Comparison of ENCODE assay signal across 7 mouse cellular contexts in the genomic region with DNA sequence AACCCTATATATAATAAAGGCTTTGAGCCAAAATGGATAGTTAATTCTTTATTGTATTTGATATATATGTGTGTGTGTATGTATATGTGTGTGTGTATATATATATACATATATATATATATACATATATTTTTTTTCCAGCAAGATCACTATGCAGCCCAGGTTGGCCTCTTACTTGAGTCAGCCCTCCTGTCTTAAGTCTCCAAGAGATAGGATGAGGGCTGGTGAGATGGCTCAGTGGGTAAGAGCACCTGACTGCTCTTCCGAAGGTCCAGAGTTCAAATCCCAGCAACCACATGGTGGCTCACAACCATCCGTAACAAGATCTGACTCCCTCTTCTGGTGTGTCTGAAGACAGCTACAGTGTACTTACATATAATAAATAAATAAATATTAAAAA. TPM values are rescaled to one million over a fixed set of nuclear protein-coding genes. Genes with fewer than 3 reads are reported as not detected.
"Had no signal": no experiment of that assay in that cellular context is flagged by ENCODE, and none has a peak within 500 bp of the region (broad histone marks: within the 10 kb centered on the region; RNA-seq: fewer than 3 reads in every experiment).

No protein-coding gene starts in this region.

RNA-seq across cellular contexts. Expression of gene Exosc6, which starts 29.5 kb away (rescaled TPM):
- total RNA-seq: midbrain, postnatal 0 days had no signal
- polyA plus RNA-seq: macrophage; midbrain, embryonic 13.5 days; midbrain, embryonic 15.5 days; midbrain, postnatal 0 days; neural tube, embryonic 14.5 days; testis, adult 2 months; urinary bladder, adult 2 months had no signal
